Mouse (Mus musculus) megakaryocyte, embryonic 14.5 days (primary cell): ENCODE results near the gene Tbx2.

Experiments
- FLI1 ChIP-seq: IDR thresholded peaks from 2 replicates; pipeline ENCODE4 v1.6.1; 2012; ENCODE audit warnings: low read length, inconsistent platforms, mixed read lengths
- GATA1 ChIP-seq: IDR thresholded peaks from 3 replicates; pipeline ENCODE4 v1.6.1; 2012; ENCODE audit warnings: mixed read lengths, low read length, inconsistent platforms, borderline replicate concordance

- no peak for TF ChIP-seq FLI1
- no peak for TF ChIP-seq GATA1
These were observed 4.4 kb downstream of the Tbx2 start for GRCm38 (mm10) chr11:85836523-85837290.
